Mouse (Mus musculus) ES-E14 (cell line): Measurements from ENCODE around the gene Slc6a1.

Experiments used
- CHD2 ChIP-seq: IDR thresholded peaks from 2 replicates; pipeline ENCODE4 v1.6.1; 2014; ENCODE audit warnings: mild to moderate bottlenecking, low read depth, low read length, inconsistent platforms
- HCFC1 ChIP-seq: IDR thresholded peaks from 2 replicates; pipeline ENCODE4 v1.6.1; 2012; ENCODE audit warnings: low read length, inconsistent platforms, borderline replicate concordance; ENCODE audit not compliant: insufficient read depth
- MAFK ChIP-seq: IDR thresholded peaks from 2 replicates; pipeline ENCODE4 v1.6.1; 2014; ENCODE audit warnings: mild to moderate bottlenecking, low read depth, low read length, inconsistent platforms; ENCODE audit not compliant: insufficient read depth
- ZC3H11A ChIP-seq: IDR thresholded peaks from 2 replicates; pipeline ENCODE4 v1.6.1; 2012; ENCODE audit warnings: low read depth, mild to moderate bottlenecking, inconsistent platforms, low read length, borderline replicate concordance
- ZNF384 ChIP-seq: IDR thresholded peaks from 2 replicates; pipeline ENCODE4 v1.6.1; 2012; ENCODE audit warnings: low read depth, low read length, inconsistent platforms

GRCm38 (mm10) chr6:114322914-114323313, 40.5 kb downstream of the Slc6a1 start:
- no peak for TF ChIP-seq HCFC1
- TF ChIP-seq MAFK: no peak
- no peak for TF ChIP-seq ZNF384
- TF ChIP-seq ZC3H11A: no peak
- no peak for TF ChIP-seq CHD2
